Mouse (Mus musculus) neural tube, embryonic 15.5 days (tissue): ENCODE measurements around the gene Cep85l. TPM values are rescaled to one million over a fixed set of nuclear protein-coding genes. Genes with fewer than 3 reads are reported as not detected.

ENCODE experiments used
- ATAC-seq: fragments of 200-750 bp; cut with Nextera tagmentation; 2 replicates; pipeline ENCODE4 v1.8.0; 2017; ENCODE audit warnings: mild to moderate bottlenecking, moderate TSS enrichment, moderate library complexity; ENCODE audit not compliant: low FRiP score
- H3K27ac ChIP-seq: fragments of 300-500 bp; sonication (generic); replicated peaks from 2 replicates; pipeline ENCODE4 v1.5.1; 2015; ENCODE audit warnings: mild to moderate bottlenecking, inconsistent platforms
- H3K27me3 ChIP-seq: fragments of 300-500 bp; sonication (generic); replicated peaks from 2 replicates; pipeline ENCODE4 v1.6.1; 2015; ENCODE audit warnings: inconsistent platforms
- H3K36me3 ChIP-seq: fragments of 300-500 bp; sonication (generic); 2 replicates; pipeline ENCODE4 v1.6.1; 2015; ENCODE audit warnings: inconsistent platforms
- H3K4me1 ChIP-seq: fragments of 300-500 bp; sonication (generic); 2 replicates; pipeline ENCODE4 v1.6.1; 2015; ENCODE audit warnings: inconsistent platforms
- H3K4me2 ChIP-seq: fragments of 300-500 bp; sonication (generic); 2 replicates; pipeline ENCODE4 v1.6.1; 2015; ENCODE audit warnings: inconsistent platforms, mild to moderate bottlenecking, moderate library complexity
- H3K4me3 ChIP-seq: fragments of 300-500 bp; sonication (generic); replicated peaks from 2 replicates; pipeline ENCODE4 v1.5.1; 2015; ENCODE audit warnings: mild to moderate bottlenecking, inconsistent platforms
- H3K9ac ChIP-seq: fragments of 300-500 bp; sonication (generic); replicated peaks from 2 replicates; pipeline ENCODE4 v1.6.1; 2015; ENCODE audit warnings: mild to moderate bottlenecking, inconsistent platforms
- H3K9me3 ChIP-seq: fragments of 300-500 bp; sonication (generic); replicated peaks from 2 replicates; pipeline ENCODE4 v1.6.1; 2016; ENCODE audit warnings: inconsistent platforms
- WGBS: fragments of 180-500 bp; shearing (Covaris S2); methylation state at CpG from one replicate; pipeline ENCODE4 v1.1.7; 2015; ENCODE audit warnings: mixed read lengths; 5-methylcytosine and 5-hydroxymethylcytosine counted together
- polyA plus RNA-seq: library from polyadenylated mRNA; unstranded; fragments of >200 nt; fragmentation: Nextera tagmentation; extraction: Ambion mirVana; gene quantifications from 2 replicates; pipeline ENCODE4 v1.2.1, GENCODE M21; 2015

Cep85l gene
- polyA plus RNA-seq, 1 experiment from 2014 or later: 5.0 TPM

GRCm38 (mm10) chr10:53337162-53337923 is 42.4 kb downstream of the Cep85l start, which contains the start of gene Pln:
Pln (plus strand) TSS chr10:53337667.
- no peaks in the 10 kb centered on the region for H3K4me1 ChIP-seq
- no peaks in the 10 kb centered on the region for H3K9me3 ChIP-seq
- H3K4me2 ChIP-seq: no peak within 1 kb of the TSS
- WGBS: 84% methylated on average over 6 of the region's 6 CpGs
- H3K27ac ChIP-seq: no peak within 1 kb of the TSS
- H3K4me3 ChIP-seq: no peak within 1 kb of the TSS
- no peak for ATAC-seq
- H3K27me3 ChIP-seq: no peaks in the 10 kb centered on the region
- H3K36me3 ChIP-seq: no peaks in the 10 kb centered on the region
- H3K9ac ChIP-seq: no peak within 1 kb of the TSS

DNA sequence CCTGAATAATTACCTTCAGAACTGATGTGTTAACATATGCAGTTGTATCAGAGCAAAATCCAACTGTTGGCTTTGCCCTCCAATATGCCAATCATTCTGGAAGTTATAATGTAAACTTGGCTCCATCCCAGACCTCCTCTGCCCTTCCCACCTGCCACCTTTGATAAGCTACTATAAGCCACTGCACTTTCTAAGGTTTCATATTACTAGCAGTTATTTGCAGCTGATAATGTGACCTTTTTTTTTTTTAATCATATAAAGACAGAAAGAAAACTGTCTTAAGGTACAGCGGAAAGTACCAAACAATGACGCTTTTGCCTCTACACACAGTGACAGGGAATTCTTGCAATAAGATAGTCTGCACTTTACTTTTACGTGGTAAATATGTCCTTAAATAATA is 43.8 kb downstream of the Cep85l start:
- no peaks in the 10 kb centered on the region for H3K9me3 ChIP-seq
- 89% methylated on average over 3 of the region's 3 CpGs for WGBS
- no peaks in the 10 kb centered on the region for H3K4me1 ChIP-seq
- H3K4me3 ChIP-seq: no peak overlapping the region
- H3K27me3 ChIP-seq: no peaks in the 10 kb centered on the region
- no peak overlapping the region for H3K27ac ChIP-seq
- H3K9ac ChIP-seq: no peak overlapping the region
- H3K36me3 ChIP-seq: no peaks in the 10 kb centered on the region
- no peak overlapping the region for H3K4me2 ChIP-seq
- no peak for ATAC-seq

- Histone ChIP-seq H3K9ac (no peak overlapping the region), H3K4me2 (no peak overlapping the region), H3K9me3 (no peaks in the 10 kb centered on the region), H3K4me3 (no peak overlapping the region), H3K27me3 (no peaks in the 10 kb centered on the region), H3K27ac (no peak overlapping the region), H3K36me3 (no peaks in the 10 kb centered on the region), H3K4me1 (no peaks in the 10 kb centered on the region)
- ATAC-seq: no peak
- WGBS: 91% methylated on average over 2 of the region's 2 CpGs
These were observed 44.5 kb downstream of the Cep85l start for GRCm38 (mm10) chr10:53335266-53335665.

GRCm38 (mm10) chr10:53332752-53333151 is 47.0 kb downstream of the Cep85l start:
- no peak overlapping the region for H3K4me2 ChIP-seq
- no peak overlapping the region for H3K27ac ChIP-seq
- no peak for ATAC-seq
- H3K27me3 ChIP-seq: no peaks in the 10 kb centered on the region
- no peaks in the 10 kb centered on the region for H3K9me3 ChIP-seq
- H3K4me1 ChIP-seq: no peaks in the 10 kb centered on the region
- WGBS: 84% methylated on average over 2 of the region's 2 CpGs
- no peaks in the 10 kb centered on the region for H3K36me3 ChIP-seq
- no peak overlapping the region for H3K9ac ChIP-seq
- no peak overlapping the region for H3K4me3 ChIP-seq

- Histone ChIP-seq H3K4me3 (no peak overlapping the region), H3K9me3 (no peaks in the 10 kb centered on the region), H3K27ac (no peak overlapping the region), H3K4me2 (no peak overlapping the region), H3K4me1 (no peaks in the 10 kb centered on the region), H3K27me3 (no peaks in the 10 kb centered on the region), H3K36me3 (no peaks in the 10 kb centered on the region), H3K9ac (no peak overlapping the region)
- 76% methylated on average over 3 of the region's 3 CpGs for WGBS
- ATAC-seq: no peak
These were observed 50.5 kb downstream of the Cep85l start for GRCm38 (mm10) chr10:53329257-53329656.

DNA sequence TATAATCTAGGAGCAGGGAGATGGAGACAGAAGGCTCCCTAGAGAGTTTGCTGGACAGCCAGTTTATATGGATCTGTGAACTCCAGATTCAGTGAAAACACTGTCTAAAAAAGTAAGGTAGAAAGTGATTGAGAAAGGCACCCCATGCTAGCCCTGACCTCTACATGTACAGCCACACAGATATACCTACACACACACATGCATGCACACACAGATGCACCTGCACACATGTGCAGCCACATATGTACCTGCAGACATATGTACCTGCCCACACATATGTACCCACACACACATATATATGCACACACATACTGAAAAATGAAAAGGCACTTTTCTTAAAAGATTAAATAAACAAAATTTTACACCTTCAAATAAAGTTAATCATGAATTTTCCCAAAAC is 53.4 kb downstream of the Cep85l start:
- H3K4me3 ChIP-seq: no peak overlapping the region
- no peaks in the 10 kb centered on the region for H3K36me3 ChIP-seq
- no peak overlapping the region for H3K27ac ChIP-seq
- ATAC-seq: no peak
- no peak overlapping the region for H3K4me2 ChIP-seq
- no peaks in the 10 kb centered on the region for H3K27me3 ChIP-seq
- no peak overlapping the region for H3K9ac ChIP-seq
- no peaks in the 10 kb centered on the region for H3K9me3 ChIP-seq
- no peaks in the 10 kb centered on the region for H3K4me1 ChIP-seq

- Histone ChIP-seq H3K36me3 (no peaks in the 10 kb centered on the region), H3K27me3 (no peaks in the 10 kb centered on the region), H3K9me3 (no peaks in the 10 kb centered on the region), H3K4me2 (no peak overlapping the region), H3K27ac (no peak overlapping the region), H3K4me1 (no peaks in the 10 kb centered on the region), H3K9ac (no peak overlapping the region), H3K4me3 (no peak overlapping the region)
- 64% methylated on average over 1 of the region's 1 CpGs for WGBS
- no peak for ATAC-seq
These were observed 55.1 kb downstream of the Cep85l start for GRCm38 (mm10) chr10:53324663-53325062.

- no peak overlapping the region for H3K4me2 ChIP-seq
- ATAC-seq: no peak
- no peaks in the 10 kb centered on the region for H3K27me3 ChIP-seq
- H3K4me1 ChIP-seq: no peaks in the 10 kb centered on the region
- H3K4me3 ChIP-seq: no peak overlapping the region
- no peak overlapping the region for H3K9ac ChIP-seq
- no peak overlapping the region for H3K27ac ChIP-seq
- no peaks in the 10 kb centered on the region for H3K9me3 ChIP-seq
- H3K36me3 ChIP-seq: no peaks in the 10 kb centered on the region
These were observed 56.4 kb downstream of the Cep85l start for GRCm38 (mm10) chr10:53323367-53323766.

GRCm38 (mm10) chr10:53306674-53307073 is 73.1 kb downstream of the Cep85l start:
- Histone ChIP-seq H3K27ac (no peak overlapping the region), H3K4me1 (no peaks in the 10 kb centered on the region), H3K4me2 (no peak overlapping the region), H3K9ac (no peak overlapping the region), H3K4me3 (no peak overlapping the region), H3K9me3 (no peaks in the 10 kb centered on the region), H3K36me3 (no peaks in the 10 kb centered on the region), H3K27me3 (no peaks in the 10 kb centered on the region)
- WGBS: 82% methylated on average over 3 of the region's 3 CpGs
- no peak for ATAC-seq

DNA sequence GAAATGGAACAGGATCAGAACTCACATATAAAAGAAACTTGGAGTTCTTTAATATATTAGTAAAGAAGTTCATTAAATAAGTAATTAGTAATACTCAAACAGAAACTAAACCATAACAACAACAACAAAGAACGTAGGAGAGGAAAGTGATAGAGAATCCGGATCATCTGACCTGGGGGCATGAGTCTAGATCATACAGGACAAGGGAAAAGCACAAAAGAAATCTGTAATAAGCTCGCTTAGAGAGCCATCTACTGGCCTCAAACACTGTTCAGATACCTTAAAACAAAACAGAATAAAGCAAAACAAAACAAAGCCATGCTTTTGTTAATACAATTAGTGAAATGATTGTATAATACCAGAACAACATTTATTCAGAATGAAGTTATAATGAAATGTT is 73.9 kb downstream of the Cep85l start:
- Histone ChIP-seq H3K4me2 (no peak overlapping the region), H3K27me3 (no peaks in the 10 kb centered on the region), H3K36me3 (no peaks in the 10 kb centered on the region), H3K4me1 (no peaks in the 10 kb centered on the region), H3K9me3 (no peaks in the 10 kb centered on the region), H3K4me3 (no peak overlapping the region), H3K9ac (no peak overlapping the region), H3K27ac (no peak overlapping the region)
- peak; percentile 66; the same call in 1 of the 2 replicates for ATAC-seq
- WGBS: 27% methylated on average over 3 of the region's 3 CpGs

DNA sequence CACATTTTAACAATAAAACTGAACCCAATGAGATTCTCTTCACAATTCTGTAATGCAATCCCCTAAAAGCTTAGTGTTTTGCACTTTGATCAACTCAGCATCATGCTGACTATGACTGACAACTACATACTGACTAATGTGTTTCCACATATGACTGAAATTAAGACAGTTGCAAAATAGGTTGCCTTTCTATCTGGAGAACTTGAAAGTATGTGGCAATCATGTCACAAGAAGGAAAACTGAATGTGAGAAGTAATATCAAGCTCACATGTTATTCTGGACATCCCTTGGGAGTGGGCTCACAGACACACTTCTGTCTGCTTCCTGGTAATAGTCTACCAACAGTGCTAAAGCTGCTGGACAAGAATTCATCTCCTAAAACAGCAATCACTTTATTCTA is 94.6 kb downstream of the Cep85l start:
- Histone ChIP-seq H3K36me3 (peaks cover 19% of the 10 kb centered on the region), H3K4me3 (no peak overlapping the region), H3K4me1 (no peaks in the 10 kb centered on the region), H3K4me2 (no peak overlapping the region), H3K27ac (no peak overlapping the region), H3K27me3 (no peaks in the 10 kb centered on the region), H3K9ac (no peak overlapping the region), H3K9me3 (no peaks in the 10 kb centered on the region)
- no peak for ATAC-seq

DNA sequence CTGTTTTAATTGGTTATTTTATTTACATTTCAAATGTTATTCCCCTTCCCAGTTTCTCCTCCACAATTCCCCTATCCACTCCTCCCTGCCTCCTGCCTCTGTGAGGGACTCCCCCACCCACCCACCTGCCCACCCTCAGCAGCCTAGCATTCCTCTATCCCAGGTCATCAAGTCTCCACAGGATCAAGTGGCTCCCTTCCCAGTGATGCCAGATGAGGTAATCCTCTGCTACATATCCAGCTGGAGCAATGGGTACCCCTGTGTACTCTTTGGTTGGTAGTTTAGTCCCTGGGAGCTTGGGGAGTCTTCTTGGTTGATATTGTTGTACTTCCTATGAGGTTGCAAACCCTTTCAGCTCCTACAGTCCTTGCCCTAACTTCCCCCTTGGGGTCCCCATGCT is 107.5 kb downstream of the Cep85l start:
- Histone ChIP-seq H3K4me3 (no peak overlapping the region), H3K9me3 (no peaks in the 10 kb centered on the region), H3K9ac (no peak overlapping the region), H3K27me3 (no peaks in the 10 kb centered on the region), H3K4me1 (no peaks in the 10 kb centered on the region), H3K36me3 (peaks cover 3% of the 10 kb centered on the region; the same call in 1 of the 2 replicates), H3K27ac (no peak overlapping the region), H3K4me2 (no peak overlapping the region)
- ATAC-seq: no peak
